9 mouse cellular contexts compared by ENCODE assay signal in genomic region chr5:18360956-18361355, GRCm38 (mm10). TPM values are rescaled to one million over a fixed set of nuclear protein-coding genes. Genes with fewer than 3 reads are reported as not detected.
DNase-seq lines count a peak whose midpoint lies in the region; ATAC-seq lines count a peak whose summit lies in the region.
"Had no signal": no experiment of that assay in that cellular context is flagged by ENCODE, and none has a peak within 500 bp of the region (broad histone marks: within the 10 kb centered on the region; RNA-seq: fewer than 3 reads in every experiment).

No protein-coding gene starts in this region.

- no peaks in the 10 kb centered on the region for H3K9me3 ChIP-seq in kidney, embryonic 14.5 days (ENCODE audit: control insufficient read depth, low read length)
- no peaks in the 10 kb centered on the region for H3K9me3 ChIP-seq in embryonic facial prominence, embryonic 10.5 days
- H3K9me3 ChIP-seq in hindbrain, embryonic 16.5 days (ENCODE audit: control insufficient read depth, low read length) = no peaks in the 10 kb centered on the region
- no peaks in the 10 kb centered on the region for H3K9me3 ChIP-seq in midbrain, embryonic 16.5 days (replicated peaks; ENCODE audit: control insufficient read depth, low read length, poor library complexity, severe bottlenecking)

- no peaks in the 10 kb centered on the region; the same call in 1 of the 2 replicates for H3K4me1 ChIP-seq in kidney, embryonic 14.5 days (ENCODE audit: control insufficient read depth, insufficient read depth, low read length)
- peaks cover 10% of the 10 kb centered on the region for H3K4me1 ChIP-seq in embryonic facial prominence, embryonic 10.5 days
- H3K4me1 ChIP-seq in hindbrain, embryonic 16.5 days (ENCODE audit: control insufficient read depth, insufficient read depth, low read depth, low read length) = peaks cover 10% of the 10 kb centered on the region
- H3K4me1 ChIP-seq in midbrain, embryonic 16.5 days (ENCODE audit: control insufficient read depth, insufficient read depth, low read length) = peaks cover 16% of the 10 kb centered on the region

- peak overlapping the region; percentile 72; the same call in 1 of the 2 replicates for H3K9ac ChIP-seq in kidney, embryonic 14.5 days (ENCODE audit: low read depth, low read length)
- peak overlapping the region; percentile 98; the same call in 1 of the 2 replicates for H3K9ac ChIP-seq in hindbrain, embryonic 16.5 days (ENCODE audit: low read depth, low read length)
- H3K9ac ChIP-seq in midbrain, embryonic 16.5 days (ENCODE audit: low read depth, low read length) = peak overlapping the region; percentile 77; the same call in 1 of the 2 replicates
- H3K9ac ChIP-seq: liver, embryonic 14.5 days had no signal

- ATAC-seq in kidney, embryonic 14.5 days (ENCODE audit: low FRiP score, low TSS enrichment) = no peak
- ATAC-seq in hindbrain, embryonic 16.5 days = no peak
- ATAC-seq in midbrain, embryonic 16.5 days = no peak

- H3K27ac ChIP-seq in kidney, embryonic 14.5 days (ENCODE audit: low read depth, low read length) = no peak overlapping the region
- peak overlapping the region; percentile 82; the same call in 1 of the 2 replicates for H3K27ac ChIP-seq in embryonic facial prominence, embryonic 10.5 days (replicated peaks)
- H3K27ac ChIP-seq in hindbrain, embryonic 16.5 days (ENCODE audit: low read depth, low read length) = peak overlapping the region; percentile 67; the same call in 1 of the 2 replicates
- 0 out of 2 replicates have a peak overlapping the region, but pooled peaks have one; percentile 30 for H3K27ac ChIP-seq in midbrain, embryonic 16.5 days (ENCODE audit: low read length)
- H3K27ac ChIP-seq: liver, embryonic 14.5 days had no signal

- H3K4me3 ChIP-seq in kidney, embryonic 14.5 days (ENCODE audit: low read length) = peak overlapping the region; percentile 84
- H3K4me3 ChIP-seq in embryonic facial prominence, embryonic 10.5 days = peak overlapping the region; percentile 84
- peak overlapping the region; percentile 92 for H3K4me3 ChIP-seq in hindbrain, embryonic 16.5 days (ENCODE audit: low read length)
- H3K4me3 ChIP-seq in midbrain, embryonic 16.5 days (ENCODE audit: low read depth, low read length) = peak overlapping the region; percentile 57

- DNase-seq in kidney, postnatal 14 days = no peak
- no peak for DNase-seq in embryonic facial prominence, embryonic 10.5 days (ENCODE audit: low spot score)
- DNase-seq in Muller cell, postnatal 12 days (ENCODE audit: inconsistent ontology term) = no peak
- DNase-seq in cerebellum, adult 11 months = no peak
- DNase-seq in thymus, postnatal 25 days = no peak

- H3K4me2 ChIP-seq in kidney, embryonic 14.5 days (replicated peaks; ENCODE audit: low read depth, low read length) = peak overlapping the region; percentile 92
- peak overlapping the region; percentile 75 for H3K4me2 ChIP-seq in hindbrain, embryonic 16.5 days (ENCODE audit: low read length)
- H3K4me2 ChIP-seq in midbrain, embryonic 16.5 days (ENCODE audit: low read length) = peak overlapping the region; percentile 79

- no peaks in the 10 kb centered on the region for H3K27me3 ChIP-seq in kidney, embryonic 14.5 days (ENCODE audit: control insufficient read depth, insufficient read depth, low read length)
- peaks cover 22% of the 10 kb centered on the region for H3K27me3 ChIP-seq in embryonic facial prominence, embryonic 10.5 days (replicated peaks; ENCODE audit: low read depth, poor library complexity, severe bottlenecking)
- H3K27me3 ChIP-seq in hindbrain, embryonic 16.5 days (replicated peaks; ENCODE audit: control insufficient read depth, insufficient read depth, low read length) = no peaks in the 10 kb centered on the region
- no peaks in the 10 kb centered on the region for H3K27me3 ChIP-seq in midbrain, embryonic 16.5 days (ENCODE audit: control insufficient read depth, insufficient read depth, low read depth, low read length)

- H3K36me3 ChIP-seq in kidney, embryonic 14.5 days (ENCODE audit: control insufficient read depth, insufficient read depth, low read length) = no peaks in the 10 kb centered on the region
- H3K36me3 ChIP-seq in embryonic facial prominence, embryonic 10.5 days (replicated peaks) = no peaks in the 10 kb centered on the region
- no peaks in the 10 kb centered on the region for H3K36me3 ChIP-seq in hindbrain, embryonic 16.5 days (ENCODE audit: control insufficient read depth, insufficient read depth, low read length)
- H3K36me3 ChIP-seq in midbrain, embryonic 16.5 days (ENCODE audit: control insufficient read depth, insufficient read depth, low read length) = no peaks in the 10 kb centered on the region

- 19% methylated on average over 6 of the region's 6 CpGs for WGBS in kidney, embryonic 14.5 days
- 23% methylated on average over 6 of the region's 6 CpGs for WGBS in embryonic facial prominence, embryonic 10.5 days
- 18% methylated on average over 6 of the region's 6 CpGs for WGBS in hindbrain, embryonic 16.5 days
- WGBS in midbrain, embryonic 16.5 days = 17% methylated on average over 6 of the region's 6 CpGs

RNA-seq across cellular contexts. Expression of gene Gnai1, which starts 0.8 kb away (rescaled TPM):
- 22.6 and 31.9 TPM in 2 replicates for polyA plus RNA-seq in kidney, embryonic 14.5 days (2014; fragmentation: Nextera tagmentation; extraction: Ambion mirVana)
- 11.1 and 12.7 TPM in 2 replicates for polyA plus RNA-seq in embryonic facial prominence, embryonic 10.5 days (2016; fragmentation: Nextera tagmentation; extraction: Ambion mirVana)
- polyA plus RNA-seq in hindbrain, embryonic 16.5 days (2015; fragmentation: Nextera tagmentation; extraction: Ambion mirVana) = 88.6 and 89.5 TPM in 2 replicates
- 104 and 109 TPM in 2 replicates for polyA plus RNA-seq in midbrain, embryonic 16.5 days (2015; fragmentation: Nextera tagmentation; extraction: Ambion mirVana)
